9 mouse cellular contexts compared by ENCODE assay signal in the genomic region with DNA sequence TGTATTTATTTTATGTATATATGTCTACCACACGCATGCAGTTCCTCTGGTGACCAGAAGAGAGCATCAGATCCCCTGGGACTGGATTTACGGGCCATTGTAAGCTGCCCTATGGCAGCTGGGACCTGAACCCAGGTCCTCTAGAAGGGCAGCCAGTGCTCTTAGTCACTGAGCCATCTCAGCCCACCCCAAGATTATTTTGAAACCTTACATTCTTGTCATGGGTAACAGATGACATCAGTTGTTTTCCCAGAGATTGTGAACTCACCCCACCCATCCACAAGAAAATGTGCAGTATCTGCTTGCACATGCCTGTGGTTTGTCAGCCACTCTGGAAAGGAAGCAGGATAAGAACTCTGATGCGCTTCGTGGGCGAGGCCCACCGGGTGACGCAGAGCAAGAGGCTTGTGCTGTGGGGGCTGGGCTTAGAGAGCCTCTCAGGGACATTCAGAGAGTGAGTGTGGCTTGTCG. TPM values are rescaled to one million over a fixed set of nuclear protein-coding genes. Genes with fewer than 3 reads are reported as not detected.
DNase-seq lines count a peak whose midpoint lies in the region; TF ChIP-seq lines count a peak whose summit lies in the region.
"Had no signal": no experiment of that assay in that cellular context is flagged by ENCODE, and none has a peak within 500 bp of the region (broad histone marks: within the 10 kb centered on the region; RNA-seq: fewer than 3 reads in every experiment).

No protein-coding gene starts in this region.

- peaks cover 9% of the 10 kb centered on the region; the same call in 1 of the 2 replicates for H3K9me3 ChIP-seq in midbrain, embryonic 10.5 days (replicated peaks)

- no peak for DNase-seq in left cerebral cortex, adult 2 months (ENCODE audit: extremely low spot score in 1 of 2, low spot score in 2 of 2)
- no peak for DNase-seq in left cerebral cortex, adult 9 months (ENCODE audit: low spot score in 2 of 2)
- no peak for DNase-seq in brain, embryonic 14.5 days (ENCODE audit: low read depth)
- DNase-seq in heart, postnatal 10 days = peak; percentile 71 to 78
- DNase-seq in lung, postnatal 14 days = peak; percentile 52
- DNase-seq in spleen, adult 12 weeks (ENCODE audit: low spot score) = no peak
- no peak for DNase-seq in midbrain, embryonic 10.5 days (ENCODE audit: low spot score)
- DNase-seq in cerebellum, adult 18-20 months = no peak

- H3K36me3 ChIP-seq in midbrain, embryonic 10.5 days = peaks cover 69% of the 10 kb centered on the region

- intact Hi-C loops in left cerebral cortex, adult 2 months (cut with DNase I) = no loop called here
- intact Hi-C loops in heart, postnatal 10 days (cut with DNase I) = no loop called here

- H3K27ac ChIP-seq in left cerebral cortex, adult 2 months = peak overlapping the region; percentile 44; the same call in 1 of the 2 replicates
- H3K27ac ChIP-seq in midbrain, embryonic 10.5 days (replicated peaks) = no peak overlapping the region
- H3K27ac ChIP-seq: limb, embryonic 12.5 days had no signal

- TF ChIP-seq POLR2A in brain, embryonic 14.5 days (IDR thresholded peaks at IDR 0.05; ENCODE audit: borderline replicate concordance, extremely low read depth, insufficient read depth, insufficient read length, poor library complexity, severe bottlenecking) = no peak

- no peaks in the 10 kb centered on the region for H3K4me1 ChIP-seq in midbrain, embryonic 10.5 days
- H3K4me1 ChIP-seq: limb, embryonic 12.5 days had no signal

- H3K27me3 ChIP-seq in midbrain, embryonic 10.5 days (ENCODE audit: low read depth, poor library complexity, severe bottlenecking) = no peaks in the 10 kb centered on the region
- H3K27me3 ChIP-seq: limb, embryonic 12.5 days had no signal

- peak; percentile 59 for TF ChIP-seq CTCF in left cerebral cortex, adult 2 months (IDR thresholded peaks at IDR 0.05)
- peak; percentile 25; the same call in 1 of the 2 replicates for TF ChIP-seq CTCF in brain, embryonic 14.5 days (IDR thresholded peaks at IDR 0.05; ENCODE audit: borderline replicate concordance, extremely low read depth, insufficient read depth, insufficient read length)

- 91% methylated on average over 8 of the region's 8 CpGs for WGBS in midbrain, embryonic 10.5 days

- no peak overlapping the region for H3K4me3 ChIP-seq in left cerebral cortex, adult 2 months
- no peak overlapping the region for H3K4me3 ChIP-seq in midbrain, embryonic 10.5 days
- H3K4me3 ChIP-seq: limb, embryonic 12.5 days had no signal

RNA-seq across cellular contexts. Expression of a gene that starts 37.9 kb away (rescaled TPM):
- 100 to 1,000 TPM; 179 to 187 TPM for total RNA-seq in left cerebral cortex, adult 2 months (2021)
- 130 and 149 TPM in 2 replicates for polyA plus RNA-seq in brain, embryonic 14.5 days (2012; rRNA removed)
- total RNA-seq in heart, postnatal 10 days (2021) = 10 to 100 TPM; 59.1 to 60.6 TPM
- 34.1 and 36.3 TPM in 2 replicates for polyA plus RNA-seq in midbrain, embryonic 10.5 days (2016; fragmentation: Nextera tagmentation; extraction: Ambion mirVana)

Comparison
In these comparisons a context has a peak if more than half of its experiments do, and no peak if none do; other contexts are left out.
1. DNase-seq: peak in heart, postnatal 10 days (2 of 2) and lung, postnatal 14 days (single experiment); none in left cerebral cortex, adult 2 months (0 of 2), left cerebral cortex, adult 9 months (0 of 2), brain, embryonic 14.5 days (single experiment), spleen, adult 12 weeks (single experiment), midbrain, embryonic 10.5 days (single experiment) and cerebellum, adult 18-20 months (0 of 2).